Mouse (Mus musculus) layer of hippocampus, postnatal 25 days (tissue): Measurements from ENCODE around the gene Mcu. TPM values are rescaled to one million over a fixed set of nuclear protein-coding genes. Genes with fewer than 3 reads are reported as not detected.

Experiments used
- DNase-seq, 2 experiments: peaks; one replicate each; pipeline ENCODE4 v3.0.0; 2022; ENCODE audit warnings: mixed read lengths in 2 of 2, low spot score in 1 of 2; ENCODE audit errors: extremely low spot score in 1 of 2
- total RNA-seq, 2 experiments: library from RNA; stranded (reverse); gene quantifications; 2 replicates each; pipeline ENCODE4 v1.2.3; 2021

The Mcu gene
- 10 to 100 TPM; 47.4 to 54.5 TPM for total RNA-seq

GRCm38 (mm10) chr10:59616522-59616921 lies at the start of gene Mcu:
Gene Mcu, minus strand, starts transcription at chr10:59616692.
- DNase-seq = peak; percentile 88 to 92

GRCm38 (mm10) chr10:59665503-59666291 lies 49.2 kb upstream of the Mcu start:
- DNase-seq = no peak

GRCm38 (mm10) chr10:59664765-59665164 lies 48.3 kb upstream of the Mcu start:
- DNase-seq = no peak

GRCm38 (mm10) chr10:59656799-59657198 lies 40.3 kb upstream of the Mcu start:
- no peak for DNase-seq

- DNase-seq = no peak
Measured at GRCm38 (mm10) chr10:59646821-59647378, 30.4 kb upstream of the Mcu start.

- DNase-seq = no peak
Measured at GRCm38 (mm10) chr10:59645153-59645552, 28.7 kb upstream of the Mcu start.

GRCm38 (mm10) chr10:59644710-59645109 lies 28.2 kb upstream of the Mcu start:
- DNase-seq = no peak

- DNase-seq = no peak
Measured at GRCm38 (mm10) chr10:59643645-59644044, 27.2 kb upstream of the Mcu start.

- DNase-seq = no peak
Measured at GRCm38 (mm10) chr10:59642659-59643377, 26.3 kb upstream of the Mcu start.

GRCm38 (mm10) chr10:59638576-59638975 lies 22.1 kb upstream of the Mcu start:
- no peak for DNase-seq

- no peak for DNase-seq
Measured at GRCm38 (mm10) chr10:59637596-59638124, 21.2 kb upstream of the Mcu start.

- no peak for DNase-seq
Measured at GRCm38 (mm10) chr10:59636751-59637533, 20.4 kb upstream of the Mcu start.

GRCm38 (mm10) chr10:59636048-59636447 lies 19.6 kb upstream of the Mcu start:
- DNase-seq = no peak

- no peak for DNase-seq
Measured at GRCm38 (mm10) chr10:59629506-59629782, 13.0 kb upstream of the Mcu start.

GRCm38 (mm10) chr10:59628641-59629505 lies 12.4 kb upstream of the Mcu start:
- no peak for DNase-seq

- no peak for DNase-seq
Measured at GRCm38 (mm10) chr10:59623496-59623895, 7.0 kb upstream of the Mcu start.

- no peak for DNase-seq
Measured at GRCm38 (mm10) chr10:59621355-59621754, 4.9 kb upstream of the Mcu start.

- no peak for DNase-seq
Measured at GRCm38 (mm10) chr10:59617776-59618175, 1.3 kb upstream of the Mcu start.

GRCm38 (mm10) chr10:59615981-59616520 lies 441 bp downstream of the Mcu start, which contains the start of gene Gm10322:
Gene Gm10322, plus strand, starts transcription at chr10:59616063.
- DNase-seq = peak; percentile 33 to 53
